Mouse (Mus musculus): ENCODE data around the gene Hrasls. TPM values are rescaled to one million over a fixed set of nuclear protein-coding genes. Genes with fewer than 3 reads are reported as not detected.
A peak's percentile ranks its signal among the peaks of the same experiment; 100 is the strongest.

The Hrasls gene
- polyA plus RNA-seq, 1 experiment from 2014 or later: 3.3 TPM

DNA sequence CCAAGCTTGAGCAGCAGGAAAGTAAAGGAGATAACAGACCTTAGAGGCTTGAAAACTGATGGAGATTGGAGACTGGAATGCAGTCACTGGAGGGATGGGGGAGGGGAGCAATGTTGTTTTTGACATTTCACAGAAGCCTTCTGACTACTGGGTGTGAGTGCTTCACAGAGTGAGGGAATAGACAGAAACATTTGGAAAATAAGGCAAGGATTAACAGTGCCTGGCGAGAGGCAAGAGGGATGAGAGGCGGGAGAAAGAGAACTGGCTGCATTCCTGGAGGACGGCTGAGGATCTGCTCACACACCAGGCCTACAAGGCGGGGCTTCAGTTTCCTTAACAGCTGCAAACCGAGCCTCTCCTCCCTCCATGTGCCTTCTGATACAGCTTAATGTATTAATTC, 11.0 kb upstream of the Hrasls start:
- ATAC-seq: peak; percentile 57; the same call in 1 of the 2 replicates
- peak overlapping the region; percentile 27; the same call in 1 of the 2 replicates for H3K27ac ChIP-seq (ENCODE audit: low read depth, low read length)

GRCm38 (mm10) chr16:29201146-29201545, 8.3 kb upstream of the Hrasls start:
- Histone ChIP-seq H3K27me3 (replicated peaks; ENCODE audit: control insufficient read depth, insufficient read depth, low read length) (no peaks in the 10 kb centered on the region), H3K27ac (ENCODE audit: low read depth, low read length) (no peak overlapping the region), H3K9me3 (replicated peaks; ENCODE audit: control insufficient read depth, low read length) (no peaks in the 10 kb centered on the region), H3K4me1 (ENCODE audit: control insufficient read depth, insufficient read depth, low read length) (no peaks in the 10 kb centered on the region), H3K4me2 (ENCODE audit: low read length) (no peak overlapping the region), H3K4me3 (ENCODE audit: low read depth, low read length) (no peak overlapping the region), H3K9ac (ENCODE audit: low read length) (no peak overlapping the region), H3K36me3 (ENCODE audit: control insufficient read depth, insufficient read depth, low read length) (no peaks in the 10 kb centered on the region)
- 84% methylated on average over 2 of the region's 2 CpGs for WGBS
- no peak for DNase-seq (ENCODE audit: low spot score)
- ATAC-seq: no peak

More for the DNA sequence above, 11.0 kb upstream of the Hrasls start:
- WGBS: 21% methylated on average over 5 of the region's 5 CpGs
- Histone ChIP-seq H3K4me2 (ENCODE audit: low read length) (no peak overlapping the region), H3K4me1 (ENCODE audit: control insufficient read depth, insufficient read depth, low read length) (no peaks in the 10 kb centered on the region), H3K27me3 (replicated peaks; ENCODE audit: control insufficient read depth, insufficient read depth, low read length) (no peaks in the 10 kb centered on the region), H3K4me3 (ENCODE audit: low read depth, low read length) (no peak overlapping the region), H3K9ac (ENCODE audit: low read length) (no peak overlapping the region), H3K36me3 (ENCODE audit: control insufficient read depth, insufficient read depth, low read length) (no peaks in the 10 kb centered on the region), H3K9me3 (replicated peaks; ENCODE audit: control insufficient read depth, low read length) (no peaks in the 10 kb centered on the region)
- peak; percentile 46 for DNase-seq (ENCODE audit: low spot score)

DNA sequence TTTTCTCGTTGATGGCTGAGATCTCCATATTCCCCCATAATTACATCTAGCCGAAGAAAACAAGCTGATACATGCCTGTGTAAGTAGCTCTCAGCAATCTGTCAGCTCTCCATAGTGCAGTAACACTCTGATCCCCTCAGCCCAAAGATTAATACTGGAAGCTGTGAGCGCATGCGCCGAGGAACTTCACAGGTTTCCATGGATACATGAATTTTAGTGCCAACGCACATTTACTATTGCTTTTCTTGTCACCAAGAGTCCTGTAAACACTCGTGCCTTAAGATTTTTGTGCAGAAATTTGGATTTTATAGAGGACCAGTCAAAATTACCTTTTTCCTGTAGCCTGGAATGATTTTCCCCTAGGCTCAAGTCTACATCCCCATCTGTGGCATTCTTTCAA, 4.6 kb upstream of the Hrasls start:
- Histone ChIP-seq H3K9ac (ENCODE audit: low read length) (no peak overlapping the region), H3K4me2 (ENCODE audit: low read length) (no peak overlapping the region), H3K36me3 (ENCODE audit: control insufficient read depth, insufficient read depth, low read length) (no peaks in the 10 kb centered on the region), H3K9me3 (replicated peaks; ENCODE audit: control insufficient read depth, low read length) (no peaks in the 10 kb centered on the region), H3K4me1 (ENCODE audit: control insufficient read depth, insufficient read depth, low read length) (no peaks in the 10 kb centered on the region; the same call in 1 of the 2 replicates), H3K27ac (ENCODE audit: low read depth, low read length) (no peak overlapping the region), H3K27me3 (replicated peaks; ENCODE audit: control insufficient read depth, insufficient read depth, low read length) (no peaks in the 10 kb centered on the region), H3K4me3 (ENCODE audit: low read depth, low read length) (no peak overlapping the region)
- 64% methylated on average over 7 of the region's 7 CpGs for WGBS
- DNase-seq (ENCODE audit: low spot score) (peak; percentile 77), ATAC-seq (peak; percentile 66; the same call in 1 of the 2 replicates)

DNA sequence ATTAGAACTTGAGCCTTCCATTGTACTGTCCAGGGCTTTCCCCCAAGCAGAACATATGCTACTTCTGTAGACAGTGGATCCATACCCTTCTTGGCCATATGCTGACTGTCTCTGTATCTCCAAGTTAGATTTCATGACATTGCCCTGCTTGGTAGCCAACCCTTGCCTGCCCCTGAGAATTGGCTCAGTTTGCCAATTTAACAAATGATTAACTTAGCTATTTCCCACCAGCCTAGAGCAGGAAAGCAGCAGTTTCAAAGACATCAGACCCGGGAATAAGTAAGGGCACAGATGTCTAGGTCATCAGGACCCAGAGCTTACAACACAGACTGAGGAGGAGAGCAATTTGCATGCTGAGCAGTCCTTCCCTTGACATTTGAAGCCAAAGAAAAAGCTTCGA, 3.9 kb upstream of the Hrasls start:
- H3K4me1 ChIP-seq (ENCODE audit: control insufficient read depth, insufficient read depth, low read length): no peaks in the 10 kb centered on the region; the same call in 1 of the 2 replicates
- WGBS: 50% methylated on average over 2 of the region's 2 CpGs

DNA sequence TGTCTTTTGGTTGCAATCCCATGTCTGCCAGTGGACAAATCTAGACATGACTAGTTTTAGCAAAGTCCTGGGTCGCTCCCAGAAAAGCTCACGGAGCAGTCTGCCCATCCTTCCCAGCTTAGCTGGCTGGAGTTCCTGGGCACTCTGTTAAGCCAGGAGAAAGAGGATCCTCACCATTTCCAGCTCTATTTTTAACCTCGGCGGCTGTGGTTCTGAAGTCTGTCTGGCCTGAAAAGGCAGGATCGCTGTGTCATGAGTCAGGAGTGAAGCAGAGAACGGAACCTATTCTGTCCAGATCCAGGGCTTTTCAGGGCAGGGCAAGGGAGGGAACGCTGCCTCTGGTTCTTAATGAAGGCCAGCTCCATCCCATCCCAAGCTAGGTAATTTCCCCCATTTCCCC, 654 bp upstream of the Hrasls start:
- Histone ChIP-seq H3K27ac (ENCODE audit: low read depth, low read length) (no peak overlapping the region), H3K27me3 (replicated peaks; ENCODE audit: control insufficient read depth, insufficient read depth, low read length) (no peaks in the 10 kb centered on the region), H3K4me3 (ENCODE audit: low read depth, low read length) (no peak overlapping the region), H3K4me2 (ENCODE audit: low read length) (no peak overlapping the region), H3K9me3 (replicated peaks; ENCODE audit: control insufficient read depth, low read length) (no peaks in the 10 kb centered on the region), H3K4me1 (ENCODE audit: control insufficient read depth, insufficient read depth, low read length) (no peaks in the 10 kb centered on the region; the same call in 1 of the 2 replicates), H3K36me3 (ENCODE audit: control insufficient read depth, insufficient read depth, low read length) (no peaks in the 10 kb centered on the region), H3K9ac (ENCODE audit: low read length) (no peak overlapping the region)
- WGBS: 78% methylated on average over 7 of the region's 7 CpGs
- no peak for ATAC-seq
- DNase-seq (ENCODE audit: low spot score): no peak

More for the DNA sequence above, 3.9 kb upstream of the Hrasls start:
- H3K4me2 ChIP-seq (ENCODE audit: low read length): no peak overlapping the region
- no peak overlapping the region for H3K9ac ChIP-seq (ENCODE audit: low read length)
- H3K36me3 ChIP-seq (ENCODE audit: control insufficient read depth, insufficient read depth, low read length): no peaks in the 10 kb centered on the region
- no peak for DNase-seq (ENCODE audit: low spot score)
- H3K27me3 ChIP-seq (replicated peaks; ENCODE audit: control insufficient read depth, insufficient read depth, low read length): no peaks in the 10 kb centered on the region
- H3K4me3 ChIP-seq (ENCODE audit: low read depth, low read length): no peak overlapping the region
- no peaks in the 10 kb centered on the region for H3K9me3 ChIP-seq (replicated peaks; ENCODE audit: control insufficient read depth, low read length)
- H3K27ac ChIP-seq (ENCODE audit: low read depth, low read length): no peak overlapping the region
- ATAC-seq: no peak

DNA sequence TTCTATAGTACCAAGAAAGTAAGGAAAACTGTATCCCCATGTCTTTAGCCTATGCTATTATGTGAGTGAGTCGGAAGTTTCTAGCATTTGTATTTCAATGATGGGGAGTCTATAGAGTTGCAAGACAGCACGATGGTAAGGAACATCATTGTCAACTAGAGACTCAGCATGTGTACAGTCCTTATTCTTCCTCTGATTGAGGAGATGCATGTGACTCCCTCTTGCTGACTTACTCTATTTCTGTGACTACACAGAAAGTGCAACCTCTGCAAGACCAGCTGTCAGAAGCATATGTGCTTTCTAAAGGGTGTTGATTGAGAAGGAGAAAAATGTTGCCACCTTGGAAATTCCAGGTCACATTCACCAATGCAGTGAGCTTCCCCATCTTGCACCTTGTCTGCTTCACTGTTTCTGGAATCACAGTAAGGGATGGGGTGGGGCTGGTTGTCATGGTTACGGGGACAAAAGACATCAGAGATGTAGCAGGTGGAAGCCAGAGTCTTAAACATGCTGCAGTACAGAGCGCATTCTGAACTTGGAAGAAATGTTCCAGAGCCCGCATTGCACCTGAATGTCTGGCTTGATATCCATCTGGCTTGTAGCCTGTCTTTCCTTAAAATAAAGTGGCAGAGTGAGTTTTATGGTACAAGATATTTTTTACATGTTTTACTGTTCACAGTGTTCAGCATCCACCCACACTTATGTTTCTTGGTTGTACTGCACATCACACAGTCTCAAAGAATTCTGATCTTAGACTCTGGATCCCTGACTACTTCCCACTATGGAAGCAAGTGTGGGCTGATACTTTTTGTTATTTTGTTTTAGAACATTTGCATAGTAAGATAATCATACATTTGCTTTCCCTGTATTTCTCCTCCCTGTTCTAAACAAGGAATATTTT, 7.2 kb downstream of the Hrasls start:
- no peaks in the 10 kb centered on the region for H3K9me3 ChIP-seq (replicated peaks; ENCODE audit: control insufficient read depth, low read length)
- ATAC-seq (peak; percentile 89), DNase-seq (ENCODE audit: low spot score) (peak; percentile 75)
- no peaks in the 10 kb centered on the region for H3K36me3 ChIP-seq (ENCODE audit: control insufficient read depth, insufficient read depth, low read length)
- WGBS: 61% methylated on average over 5 of the region's 5 CpGs
- H3K4me1 ChIP-seq (ENCODE audit: control insufficient read depth, insufficient read depth, low read length): no peaks in the 10 kb centered on the region; the same call in 1 of the 2 replicates
- H3K27me3 ChIP-seq (replicated peaks; ENCODE audit: control insufficient read depth, insufficient read depth, low read length): no peaks in the 10 kb centered on the region
- H3K4me3 ChIP-seq (ENCODE audit: low read depth, low read length): no peak overlapping the region
- H3K27ac ChIP-seq (ENCODE audit: low read depth, low read length): no peak overlapping the region
- H3K4me2 ChIP-seq (ENCODE audit: low read length): no peak overlapping the region
- H3K9ac ChIP-seq (ENCODE audit: low read length): no peak overlapping the region

- WGBS: 65% methylated on average over 5 of the region's 5 CpGs
- H3K9ac ChIP-seq (ENCODE audit: low read length): no peak overlapping the region
- DNase-seq (ENCODE audit: low spot score) (no peak), ATAC-seq (no peak)
- no peak overlapping the region for H3K4me2 ChIP-seq (ENCODE audit: low read length)
- H3K27ac ChIP-seq (ENCODE audit: low read depth, low read length): no peak overlapping the region
- no peak overlapping the region for H3K4me3 ChIP-seq (ENCODE audit: low read depth, low read length)
- no peaks in the 10 kb centered on the region for H3K9me3 ChIP-seq (replicated peaks; ENCODE audit: control insufficient read depth, low read length)
- no peaks in the 10 kb centered on the region for H3K4me1 ChIP-seq (ENCODE audit: control insufficient read depth, insufficient read depth, low read length)
- no peaks in the 10 kb centered on the region for H3K27me3 ChIP-seq (replicated peaks; ENCODE audit: control insufficient read depth, insufficient read depth, low read length)
- no peaks in the 10 kb centered on the region for H3K36me3 ChIP-seq (ENCODE audit: control insufficient read depth, insufficient read depth, low read length)
Observed at GRCm38 (mm10) chr16:29235951-29236350, 26.5 kb downstream of the Hrasls start.

DNA sequence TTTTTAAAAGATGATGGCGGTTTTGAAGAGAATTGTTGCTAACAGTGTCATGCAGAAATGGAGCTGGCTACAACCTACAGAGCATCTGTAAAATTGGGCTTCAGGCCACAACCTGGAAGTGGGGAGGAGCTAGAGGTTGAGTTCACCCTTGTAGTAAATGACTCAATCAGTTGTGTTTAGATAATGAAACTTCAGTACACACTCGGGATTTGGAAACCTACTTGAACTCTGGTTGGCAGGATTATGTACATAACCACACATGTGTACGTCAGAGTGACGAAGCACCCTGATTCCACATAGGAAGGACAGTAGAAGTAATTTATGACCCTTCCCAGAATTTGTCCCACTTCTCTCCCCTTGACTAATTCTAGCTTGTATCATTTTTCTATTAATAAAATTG, 44.8 kb downstream of the Hrasls start:
- H3K4me1 ChIP-seq (ENCODE audit: control insufficient read depth, insufficient read depth, low read length): no peaks in the 10 kb centered on the region
- DNase-seq (ENCODE audit: low spot score) (no peak), ATAC-seq (no peak)
- no peaks in the 10 kb centered on the region for H3K27me3 ChIP-seq (replicated peaks; ENCODE audit: control insufficient read depth, insufficient read depth, low read length)
- 90% methylated on average over 4 of the region's 4 CpGs for WGBS
- H3K4me3 ChIP-seq (ENCODE audit: low read depth, low read length): no peak overlapping the region
- H3K9ac ChIP-seq (ENCODE audit: low read length): no peak overlapping the region
- H3K27ac ChIP-seq (ENCODE audit: low read depth, low read length): no peak overlapping the region
- H3K9me3 ChIP-seq (replicated peaks; ENCODE audit: control insufficient read depth, low read length): no peaks in the 10 kb centered on the region
- H3K4me2 ChIP-seq (ENCODE audit: low read length): no peak overlapping the region
- H3K36me3 ChIP-seq (ENCODE audit: control insufficient read depth, insufficient read depth, low read length): no peaks in the 10 kb centered on the region
